Mouse (Mus musculus): ENCODE measurements at regions not wholly inside any gene's neighbourhood (a gene's known extent, or its start where the extent isn't known, plus 50 kb on each side); places are given as distances from the start of the nearest gene placed in this dataset.

GRCm38 (mm10) chr15:61707952-61708351, 785.1 kb upstream of the A1bg start:
- TF ChIP-seq FLI1 (IDR thresholded peaks at IDR 0.05; ENCODE audit: low read length) (no peak), GATA1 (IDR thresholded peaks at IDR 0.05; ENCODE audit: borderline replicate concordance, low read length) (no peak)
- H3K36me3 ChIP-seq (replicated peaks; ENCODE audit: low read length): no peaks in the 10 kb centered on the region
- H3K9me3 ChIP-seq: no peaks in the 10 kb centered on the region
- H3K27me3 ChIP-seq (replicated peaks): no peaks in the 10 kb centered on the region
- H3K4me3 ChIP-seq (replicated peaks): no peak overlapping the region
- H3K4me1 ChIP-seq: no peaks in the 10 kb centered on the region

DNA sequence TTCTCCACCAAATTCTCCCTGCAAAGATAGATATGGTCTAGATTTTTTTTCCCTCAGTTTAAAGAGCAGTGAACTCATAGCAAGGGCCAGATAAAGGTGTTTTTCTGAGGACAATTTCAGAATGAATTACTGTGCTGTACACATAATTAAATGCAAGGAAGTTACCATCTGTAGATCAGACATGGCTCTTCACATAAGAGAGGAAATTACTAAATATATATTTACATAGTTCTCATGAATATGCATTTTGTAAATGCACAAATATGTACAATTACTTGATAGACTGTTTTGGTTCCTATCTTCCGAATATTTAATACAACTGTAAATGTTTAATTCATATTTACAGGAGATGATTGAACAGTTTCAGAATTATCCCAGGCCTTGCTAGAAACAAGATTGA, 769.9 kb upstream of the A1bg start:
- Histone ChIP-seq H3K9me3 (no peaks in the 10 kb centered on the region), H3K36me3 (replicated peaks; ENCODE audit: low read length) (no peaks in the 10 kb centered on the region), H3K27me3 (replicated peaks) (no peaks in the 10 kb centered on the region), H3K4me1 (no peaks in the 10 kb centered on the region), H3K4me3 (replicated peaks) (no peak overlapping the region)
- TF ChIP-seq GATA1 (IDR thresholded peaks at IDR 0.05; ENCODE audit: borderline replicate concordance, low read length) (no peak), FLI1 (IDR thresholded peaks at IDR 0.05; ENCODE audit: low read length) (no peak)

- TF ChIP-seq GATA1 (IDR thresholded peaks at IDR 0.05; ENCODE audit: borderline replicate concordance, low read length) (no peak), FLI1 (IDR thresholded peaks at IDR 0.05; ENCODE audit: low read length) (no peak)
- H3K27me3 ChIP-seq (replicated peaks): no peaks in the 10 kb centered on the region
These were observed 767.6 kb upstream of the A1bg start for GRCm38 (mm10) chr15:61690425-61690824.

DNA sequence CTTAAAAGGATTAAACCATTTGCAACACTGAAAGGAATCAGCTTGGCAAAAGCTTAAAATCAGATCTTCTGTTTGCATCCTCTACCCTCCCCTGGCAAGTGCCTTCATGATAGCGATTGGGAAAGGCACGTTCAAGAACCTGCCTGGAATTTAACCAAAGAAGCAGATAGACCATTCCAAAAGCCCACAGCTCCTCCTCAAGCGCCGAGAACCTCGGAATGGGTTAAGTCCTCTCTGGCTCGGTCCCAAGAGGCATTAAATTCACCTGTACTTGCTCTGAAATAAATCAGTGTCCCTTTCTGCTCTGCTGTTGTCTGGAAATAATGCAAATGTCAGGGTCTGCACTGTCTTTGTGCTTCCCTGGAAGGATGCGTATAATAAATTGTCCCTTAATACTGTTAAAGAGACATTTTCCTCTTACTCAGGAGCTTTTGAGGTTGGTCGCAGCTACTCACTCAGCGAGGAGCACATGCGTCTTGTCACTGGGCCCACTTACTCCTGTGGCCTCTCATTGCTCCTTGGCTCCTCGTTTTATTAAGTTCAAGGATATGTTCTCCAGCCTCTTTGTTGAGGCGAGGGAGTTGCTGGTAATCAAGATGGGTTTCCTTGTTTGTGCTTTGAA, 767.1 kb upstream of the A1bg start:
- Histone ChIP-seq H3K36me3 (replicated peaks; ENCODE audit: low read length) (no peaks in the 10 kb centered on the region), H3K9me3 (0 out of 2 replicates have a peak, but pooled peaks cover 2% of the 10 kb centered on the region), H3K27me3 (replicated peaks) (no peaks in the 10 kb centered on the region), H3K4me3 (replicated peaks) (no peak overlapping the region), H3K4me1 (no peaks in the 10 kb centered on the region)
- TF ChIP-seq GATA1 (IDR thresholded peaks at IDR 0.05; ENCODE audit: borderline replicate concordance, low read length): no peak
- no peak for TF ChIP-seq FLI1 (IDR thresholded peaks at IDR 0.05; ENCODE audit: low read length)

More at GRCm38 (mm10) chr15:61690425-61690824, 767.6 kb upstream of the A1bg start:
- H3K4me3 ChIP-seq (replicated peaks): no peak overlapping the region
- H3K4me1 ChIP-seq: no peaks in the 10 kb centered on the region
- 0 out of 2 replicates have a peak, but pooled peaks cover 2% of the 10 kb centered on the region for H3K9me3 ChIP-seq
- no peaks in the 10 kb centered on the region for H3K36me3 ChIP-seq (replicated peaks; ENCODE audit: low read length)

DNA sequence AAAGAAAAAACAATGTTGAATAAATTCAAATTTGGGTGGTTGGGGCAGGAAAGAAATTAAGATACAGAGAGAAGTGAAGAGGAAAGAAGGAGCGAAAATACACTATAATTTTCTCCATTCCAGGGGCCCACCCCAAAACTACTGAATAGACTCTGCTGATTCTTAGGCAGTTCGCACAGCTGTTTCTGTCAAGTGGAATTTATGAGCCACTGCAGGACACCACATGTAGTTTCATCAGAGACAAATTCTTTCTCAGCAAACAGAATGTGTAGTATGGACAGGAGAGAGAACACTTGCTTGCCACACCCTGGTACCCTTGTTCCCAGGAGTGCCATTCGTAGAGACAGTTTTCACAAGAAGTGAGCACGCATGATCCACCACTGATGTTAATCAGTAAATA, 760.2 kb upstream of the A1bg start:
- no peak for TF ChIP-seq GATA1 (IDR thresholded peaks at IDR 0.05; ENCODE audit: borderline replicate concordance, low read length)
- Histone ChIP-seq H3K27me3 (replicated peaks) (no peaks in the 10 kb centered on the region), H3K36me3 (replicated peaks; ENCODE audit: low read length) (no peaks in the 10 kb centered on the region), H3K4me1 (no peaks in the 10 kb centered on the region), H3K9me3 (0 out of 2 replicates have a peak, but pooled peaks cover 2% of the 10 kb centered on the region), H3K4me3 (replicated peaks) (no peak overlapping the region)

DNA sequence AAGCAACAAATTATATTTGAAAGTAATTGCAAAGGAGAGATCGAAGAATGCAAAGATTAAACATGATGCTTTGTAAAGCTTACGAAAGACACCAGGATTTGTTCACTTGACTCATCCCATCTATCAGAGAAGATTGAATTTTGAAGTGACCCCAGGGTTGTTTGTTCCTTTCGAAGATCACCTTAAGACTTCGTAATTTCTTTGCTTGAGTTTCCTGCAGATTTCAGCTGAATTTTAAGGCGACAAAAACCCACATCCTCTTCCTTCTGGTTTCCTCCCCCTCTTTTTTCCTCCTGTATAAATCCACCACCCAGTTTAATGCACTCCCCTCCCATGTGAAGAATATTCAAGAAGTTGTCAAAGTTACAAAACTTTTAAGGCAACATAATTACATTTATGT, 747.7 kb upstream of the A1bg start:
- no peaks in the 10 kb centered on the region for H3K27me3 ChIP-seq (replicated peaks)
- TF ChIP-seq GATA1 (IDR thresholded peaks at IDR 0.05; ENCODE audit: borderline replicate concordance, low read length): no peak
- no peak for TF ChIP-seq FLI1 (IDR thresholded peaks at IDR 0.05; ENCODE audit: low read length)

DNA sequence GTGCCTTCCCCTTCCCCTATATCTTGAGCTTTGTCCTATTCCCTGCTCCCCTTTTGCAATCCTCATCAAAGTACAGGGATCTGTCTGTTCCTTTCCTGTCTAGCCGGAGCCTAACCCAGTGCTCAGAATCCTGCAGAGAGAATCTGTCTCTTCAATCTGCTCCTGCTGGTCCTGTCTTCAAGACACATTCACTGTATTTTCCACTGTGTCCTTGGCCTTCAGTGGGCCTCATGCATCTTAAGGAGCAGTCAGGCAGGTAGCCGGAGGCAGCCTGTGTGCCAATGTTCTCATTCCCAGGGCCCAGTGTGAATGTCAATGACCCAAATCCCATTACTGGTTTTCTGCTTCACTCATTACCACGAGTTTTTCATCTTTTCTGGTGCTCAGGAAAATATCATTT, 737.8 kb upstream of the A1bg start:
- no peaks in the 10 kb centered on the region for H3K36me3 ChIP-seq (replicated peaks; ENCODE audit: low read length)
- H3K4me3 ChIP-seq (replicated peaks): no peak overlapping the region
- TF ChIP-seq GATA1 (IDR thresholded peaks at IDR 0.05; ENCODE audit: borderline replicate concordance, low read length): no peak
- TF ChIP-seq FLI1 (IDR thresholded peaks at IDR 0.05; ENCODE audit: low read length): no peak
- no peaks in the 10 kb centered on the region for H3K9me3 ChIP-seq
- no peaks in the 10 kb centered on the region for H3K27me3 ChIP-seq (replicated peaks)
- no peaks in the 10 kb centered on the region for H3K4me1 ChIP-seq

More for the DNA sequence above, 747.7 kb upstream of the A1bg start:
- no peaks in the 10 kb centered on the region for H3K9me3 ChIP-seq
- no peaks in the 10 kb centered on the region for H3K36me3 ChIP-seq (replicated peaks; ENCODE audit: low read length)
- H3K4me3 ChIP-seq (replicated peaks): no peak overlapping the region
- no peaks in the 10 kb centered on the region for H3K4me1 ChIP-seq

DNA sequence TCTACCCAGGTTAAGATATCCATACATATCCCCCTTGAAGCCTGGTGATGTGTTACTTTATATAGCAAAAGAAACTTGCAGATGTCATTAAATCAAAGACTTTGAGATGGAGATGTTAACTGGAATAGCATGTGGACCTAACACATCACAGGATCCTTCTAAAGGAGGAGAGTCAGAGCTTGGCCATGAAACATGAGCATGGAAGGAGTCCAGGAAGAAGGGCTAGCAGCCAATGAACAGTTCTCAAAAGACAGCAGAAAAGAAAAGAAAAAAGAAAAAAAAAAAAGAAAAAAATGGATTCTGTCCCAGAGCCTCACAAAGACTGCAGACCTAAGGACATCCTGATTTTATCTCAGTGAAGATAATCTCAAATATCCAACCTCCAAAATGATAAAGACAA, 734.1 kb upstream of the A1bg start:
- TF ChIP-seq GATA1 (IDR thresholded peaks at IDR 0.05; ENCODE audit: borderline replicate concordance, low read length) (no peak), FLI1 (IDR thresholded peaks at IDR 0.05; ENCODE audit: low read length) (no peak)
- H3K9me3 ChIP-seq: no peaks in the 10 kb centered on the region
- H3K4me1 ChIP-seq: no peaks in the 10 kb centered on the region
- H3K36me3 ChIP-seq (replicated peaks; ENCODE audit: low read length): no peaks in the 10 kb centered on the region
- H3K4me3 ChIP-seq (replicated peaks): no peak overlapping the region
- no peaks in the 10 kb centered on the region for H3K27me3 ChIP-seq (replicated peaks)

GRCm38 (mm10) chr15:61654846-61655245, 732.0 kb upstream of the A1bg start:
- TF ChIP-seq GATA1 (IDR thresholded peaks at IDR 0.05; ENCODE audit: borderline replicate concordance, low read length): no peak
- TF ChIP-seq FLI1 (IDR thresholded peaks at IDR 0.05; ENCODE audit: low read length): no peak
- H3K36me3 ChIP-seq (replicated peaks; ENCODE audit: low read length): no peaks in the 10 kb centered on the region
- H3K27me3 ChIP-seq (replicated peaks): no peaks in the 10 kb centered on the region
- H3K4me1 ChIP-seq: no peaks in the 10 kb centered on the region
- H3K9me3 ChIP-seq: no peaks in the 10 kb centered on the region
- no peak overlapping the region for H3K4me3 ChIP-seq (replicated peaks)

- no peaks in the 10 kb centered on the region for H3K9me3 ChIP-seq
- TF ChIP-seq GATA1 (IDR thresholded peaks at IDR 0.05; ENCODE audit: borderline replicate concordance, low read length) (no peak), FLI1 (IDR thresholded peaks at IDR 0.05; ENCODE audit: low read length) (no peak)
- no peaks in the 10 kb centered on the region for H3K27me3 ChIP-seq (replicated peaks)
- H3K4me3 ChIP-seq (replicated peaks): no peak overlapping the region
- no peaks in the 10 kb centered on the region for H3K4me1 ChIP-seq
- no peaks in the 10 kb centered on the region for H3K36me3 ChIP-seq (replicated peaks; ENCODE audit: low read length)
These were observed 731.0 kb upstream of the A1bg start for GRCm38 (mm10) chr15:61653853-61654252.

All from megakaryocyte, embryonic 14.5 days (primary cell).